Mouse (Mus musculus): ENCODE data around the gene Fam89b. TPM values are rescaled to one million over a fixed set of nuclear protein-coding genes. Genes with fewer than 3 reads are reported as not detected.

Gene Fam89b
- polyA plus RNA-seq, 2 experiments = 125 to 169 TPM

DNA sequence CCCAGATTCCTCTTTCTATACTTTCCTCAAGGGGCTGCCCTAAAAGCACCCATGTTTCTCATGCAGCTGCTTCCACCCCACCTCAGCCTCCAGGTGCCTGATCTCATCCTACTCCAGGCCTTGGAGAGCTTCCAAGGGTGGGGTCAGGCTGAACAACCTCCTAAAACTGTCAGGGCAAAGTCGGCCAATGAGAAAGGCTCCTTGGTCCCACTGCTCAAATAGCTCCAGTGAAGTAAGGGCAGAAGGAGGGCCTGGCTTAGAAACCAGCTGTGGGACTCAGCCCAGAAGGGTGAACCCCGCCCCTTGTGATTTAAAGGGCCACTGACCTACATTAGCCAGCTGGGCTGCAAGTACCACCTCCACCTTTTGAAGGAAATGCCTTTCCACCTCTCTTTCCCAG is 15.7 kb downstream of the Fam89b start:
- DNase-seq (ENCODE audit: low spot score) = peak; percentile 69
- Histone ChIP-seq H3K9me3 (ENCODE audit: control insufficient read depth, low read length) (no peaks in the 10 kb centered on the region), H3K9ac (ENCODE audit: low read depth, low read length, severe bottlenecking) (no peak overlapping the region), H3K36me3 (ENCODE audit: control insufficient read depth, insufficient read depth, low read length) (peaks cover 67% of the 10 kb centered on the region), H3K4me2 (replicated peaks; ENCODE audit: low read depth, low read length, severe bottlenecking) (no peak overlapping the region; the same call in 1 of the 2 replicates), H3K4me3 (replicated peaks; ENCODE audit: low read length) (no peak overlapping the region), H3K27me3 (ENCODE audit: control insufficient read depth, insufficient read depth, low read length) (no peaks in the 10 kb centered on the region), H3K4me1 (ENCODE audit: control insufficient read depth, insufficient read depth, low read length) (peaks cover 18% of the 10 kb centered on the region), H3K27ac (replicated peaks; ENCODE audit: low read depth, low read length) (no peak overlapping the region)
- peak; percentile 67 for ATAC-seq (ENCODE audit: low FRiP score, low read depth)
- WGBS = 8% methylated on average over 2 of the region's 2 CpGs
- no peak for TF ChIP-seq POLR2A (IDR thresholded peaks at IDR 0.05; ENCODE audit: borderline replicate concordance, extremely low read depth, insufficient read depth, insufficient read length)

DNA sequence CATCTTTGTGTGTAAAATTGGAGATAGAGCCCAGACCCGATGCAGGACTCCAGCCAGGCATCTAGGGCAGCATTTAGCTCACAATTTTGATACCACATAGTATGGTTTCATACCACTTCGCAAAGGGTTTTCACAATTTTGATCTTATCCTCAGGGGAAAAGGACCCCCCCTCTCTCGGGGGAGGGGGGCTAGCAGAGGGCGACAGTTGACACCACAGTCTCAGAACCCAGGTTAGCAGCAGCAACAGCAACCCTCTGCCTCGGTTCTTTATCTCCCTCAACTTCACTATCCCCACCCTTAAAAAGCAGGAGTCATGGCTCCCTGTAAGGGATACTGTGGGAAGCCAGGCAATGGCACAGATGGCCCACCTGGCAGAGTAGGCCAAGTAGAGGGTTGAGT is 16.2 kb downstream of the Fam89b start:
- Histone ChIP-seq H3K4me2 (replicated peaks; ENCODE audit: low read depth, low read length, severe bottlenecking) (no peak overlapping the region; the same call in 1 of the 2 replicates), H3K4me3 (replicated peaks; ENCODE audit: low read length) (no peak overlapping the region), H3K9ac (ENCODE audit: low read depth, low read length, severe bottlenecking) (no peak overlapping the region), H3K9me3 (ENCODE audit: control insufficient read depth, low read length) (no peaks in the 10 kb centered on the region), H3K36me3 (ENCODE audit: control insufficient read depth, insufficient read depth, low read length) (peaks cover 67% of the 10 kb centered on the region), H3K27ac (replicated peaks; ENCODE audit: low read depth, low read length) (0 out of 2 replicates have a peak overlapping the region, but pooled peaks have one; percentile 19), H3K4me1 (ENCODE audit: control insufficient read depth, insufficient read depth, low read length) (peaks cover 18% of the 10 kb centered on the region), H3K27me3 (ENCODE audit: control insufficient read depth, insufficient read depth, low read length) (no peaks in the 10 kb centered on the region)
- no peak for TF ChIP-seq POLR2A (IDR thresholded peaks at IDR 0.05; ENCODE audit: borderline replicate concordance, extremely low read depth, insufficient read depth, insufficient read length)
- no peak for DNase-seq (ENCODE audit: low spot score)
- ATAC-seq (ENCODE audit: low FRiP score, low read depth) = peak; percentile 31
- 71% methylated on average over 5 of the region's 5 CpGs for WGBS

DNA sequence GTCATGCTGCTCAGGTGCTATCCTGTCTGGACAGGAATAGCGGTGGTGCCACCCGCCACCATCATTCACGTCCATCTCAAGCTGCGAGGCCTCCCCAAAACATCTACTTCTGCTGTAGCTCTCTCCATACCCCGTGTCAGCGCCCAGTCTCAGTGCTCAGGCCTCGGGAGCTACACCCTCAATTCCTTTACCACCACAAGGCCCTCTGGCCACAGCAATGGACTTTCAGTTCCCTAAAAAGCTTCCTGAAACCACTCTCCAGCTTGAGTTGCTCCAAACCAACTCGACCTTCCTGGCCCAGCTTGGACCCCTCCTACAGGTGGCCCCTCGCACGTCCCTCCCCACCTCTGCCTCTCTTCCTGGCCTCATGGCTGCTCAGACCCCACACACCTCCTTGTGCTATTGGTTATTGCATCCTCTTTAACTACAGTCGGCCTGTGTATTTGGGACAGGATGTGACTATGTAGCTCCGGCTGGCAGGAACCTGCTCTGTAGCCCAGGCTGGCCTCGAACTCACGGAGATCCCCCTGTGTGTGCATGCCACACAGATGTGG is 17.5 kb downstream of the Fam89b start:
- ATAC-seq (ENCODE audit: low FRiP score, low read depth) (no peak), DNase-seq (ENCODE audit: low spot score) (no peak)
- Histone ChIP-seq H3K4me3 (replicated peaks; ENCODE audit: low read length) (no peak overlapping the region), H3K9ac (ENCODE audit: low read depth, low read length, severe bottlenecking) (no peak overlapping the region), H3K27me3 (ENCODE audit: control insufficient read depth, insufficient read depth, low read length) (no peaks in the 10 kb centered on the region), H3K36me3 (ENCODE audit: control insufficient read depth, insufficient read depth, low read length) (peaks cover 64% of the 10 kb centered on the region), H3K4me2 (replicated peaks; ENCODE audit: low read depth, low read length, severe bottlenecking) (no peak overlapping the region), H3K9me3 (ENCODE audit: control insufficient read depth, low read length) (no peaks in the 10 kb centered on the region), H3K27ac (replicated peaks; ENCODE audit: low read depth, low read length) (no peak overlapping the region), H3K4me1 (ENCODE audit: control insufficient read depth, insufficient read depth, low read length) (peaks cover 18% of the 10 kb centered on the region)
- WGBS = 87% methylated on average over 14 of the region's 14 CpGs
- no peak for TF ChIP-seq POLR2A (IDR thresholded peaks at IDR 0.05; ENCODE audit: borderline replicate concordance, extremely low read depth, insufficient read depth, insufficient read length)

DNA sequence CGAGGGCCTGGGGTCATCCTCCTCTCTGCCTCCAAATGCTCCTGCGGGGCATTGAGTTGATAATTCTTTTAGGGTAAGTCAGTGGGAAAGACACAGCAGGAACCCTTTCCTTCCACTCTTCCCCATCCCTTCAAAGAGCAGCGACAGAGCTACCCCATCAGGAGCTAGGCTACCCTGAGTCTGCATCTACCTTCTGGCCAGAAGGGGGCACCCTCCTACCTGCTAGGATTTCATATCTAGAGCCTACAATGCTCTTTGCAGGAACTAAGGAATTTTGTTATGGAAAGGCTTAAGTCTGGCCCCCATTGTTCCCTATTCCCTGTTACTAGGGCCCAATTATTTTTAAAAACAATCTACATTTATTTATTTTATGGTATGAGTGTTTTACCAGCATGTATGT is 18.2 kb downstream of the Fam89b start:
- WGBS = 25% methylated on average over 3 of the region's 3 CpGs
- no peak overlapping the region for H3K4me2 ChIP-seq (replicated peaks; ENCODE audit: low read depth, low read length, severe bottlenecking)
- H3K27ac ChIP-seq (replicated peaks; ENCODE audit: low read depth, low read length) = no peak overlapping the region
- H3K4me3 ChIP-seq (replicated peaks; ENCODE audit: low read length) = no peak overlapping the region
- ATAC-seq (ENCODE audit: low FRiP score, low read depth) = no peak
- H3K9ac ChIP-seq (ENCODE audit: low read depth, low read length, severe bottlenecking) = no peak overlapping the region
- TF ChIP-seq POLR2A (IDR thresholded peaks at IDR 0.05; ENCODE audit: borderline replicate concordance, extremely low read depth, insufficient read depth, insufficient read length) = no peak
- H3K9me3 ChIP-seq (ENCODE audit: control insufficient read depth, low read length) = no peaks in the 10 kb centered on the region
- peak; percentile 64 for DNase-seq (ENCODE audit: low spot score)
- H3K4me1 ChIP-seq (ENCODE audit: control insufficient read depth, insufficient read depth, low read length) = peaks cover 16% of the 10 kb centered on the region
- peaks cover 72% of the 10 kb centered on the region for H3K36me3 ChIP-seq (ENCODE audit: control insufficient read depth, insufficient read depth, low read length)
- H3K27me3 ChIP-seq (ENCODE audit: control insufficient read depth, insufficient read depth, low read length) = no peaks in the 10 kb centered on the region

DNA sequence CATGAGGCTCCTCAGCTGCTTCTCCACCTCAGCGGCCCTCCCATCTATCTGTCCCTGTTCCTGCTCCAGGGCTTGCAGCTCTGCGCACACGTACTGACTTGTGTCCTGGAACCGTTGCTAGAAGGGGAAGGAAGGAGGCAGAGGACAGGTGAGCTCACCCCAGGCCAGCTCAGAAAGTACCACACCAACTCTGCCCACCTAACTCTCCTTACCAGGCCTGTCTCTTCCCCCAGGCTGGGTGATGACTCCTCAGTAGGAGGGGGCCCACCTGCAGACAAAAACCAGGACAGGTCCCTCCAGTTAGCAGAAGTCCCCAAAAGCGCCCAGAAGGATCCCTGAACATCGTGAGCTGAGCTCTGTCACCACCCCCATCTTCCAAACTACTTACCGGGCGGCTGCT is 18.9 kb downstream of the Fam89b start:
- no peak for TF ChIP-seq POLR2A (IDR thresholded peaks at IDR 0.05; ENCODE audit: borderline replicate concordance, extremely low read depth, insufficient read depth, insufficient read length)

More for the DNA sequence above, 18.9 kb downstream of the Fam89b start:
- no peak overlapping the region for H3K27ac ChIP-seq (replicated peaks; ENCODE audit: low read depth, low read length)
- peaks cover 73% of the 10 kb centered on the region for H3K36me3 ChIP-seq (ENCODE audit: control insufficient read depth, insufficient read depth, low read length)
- no peak overlapping the region for H3K4me3 ChIP-seq (replicated peaks; ENCODE audit: low read length)
- DNase-seq (ENCODE audit: low spot score) (no peak), ATAC-seq (ENCODE audit: low FRiP score, low read depth) (no peak)
- no peaks in the 10 kb centered on the region for H3K9me3 ChIP-seq (ENCODE audit: control insufficient read depth, low read length)
- H3K4me2 ChIP-seq (replicated peaks; ENCODE audit: low read depth, low read length, severe bottlenecking) = no peak overlapping the region
- peaks cover 11% of the 10 kb centered on the region for H3K4me1 ChIP-seq (ENCODE audit: control insufficient read depth, insufficient read depth, low read length)
- no peak overlapping the region for H3K9ac ChIP-seq (ENCODE audit: low read depth, low read length, severe bottlenecking)
- 87% methylated on average over 8 of the region's 8 CpGs for WGBS
- no peaks in the 10 kb centered on the region for H3K27me3 ChIP-seq (ENCODE audit: control insufficient read depth, insufficient read depth, low read length)
